Mouse (Mus musculus) kidney, postnatal 36 days (tissue): ENCODE data around the gene Crocc2.

Source experiments
- DNase-seq, 2 experiments: peaks; one replicate each; pipeline ENCODE4 v3.0.0; 2021 to 2022; ENCODE audit warnings: mixed read lengths in 2 of 2

Crocc2 gene

GRCm38 (mm10) chr1:93275561-93275960 is 107.0 kb downstream of the Crocc2 start:
- DNase-seq, result no peak

- DNase-seq, result no peak
These were observed 108.5 kb downstream of the Crocc2 start for GRCm38 (mm10) chr1:93277041-93277440.
